Mouse (Mus musculus) lung, adult 2 months (tissue): ENCODE results near the gene Notch4.

Experiments used
- CTCF ChIP-seq: fragments of 200-500 bp; IDR thresholded peaks from 2 replicates; pipeline ENCODE4 v1.5.1; 2011; ENCODE audit warnings: mild to moderate bottlenecking, low read length, control low read depth; ENCODE audit not compliant: insufficient read depth
- POLR2A ChIP-seq: fragments of 200-500 bp; IDR thresholded peaks from 2 replicates; pipeline ENCODE4 v1.6.1; 2011; ENCODE audit warnings: low read depth, mild to moderate bottlenecking, control low read depth, low read length, borderline replicate concordance; ENCODE audit errors: extremely low read depth

- TF ChIP-seq CTCF = no peak
- no peak for TF ChIP-seq POLR2A
Measured at GRCm38 (mm10) chr17:34606186-34607039, 42.3 kb downstream of the Notch4 start.
